Mouse (Mus musculus) small intestine, adult 2 months (tissue): ENCODE measurements around the gene Use1.

Source experiments
- CTCF ChIP-seq: fragments of 200-500 bp; IDR thresholded peaks from 2 replicates; pipeline ENCODE4 v1.5.1; 2012; ENCODE audit warnings: low read depth, mild to moderate bottlenecking, control low read depth, inconsistent platforms, low read length, moderate library complexity, mixed read lengths; ENCODE audit not compliant: insufficient replicate concordance, insufficient read length; ENCODE audit errors: extremely low read depth
- POLR2A ChIP-seq: fragments of 200-500 bp; IDR thresholded peaks from 2 replicates; pipeline ENCODE4 v1.6.1; 2012; ENCODE audit warnings: low read depth, mild to moderate bottlenecking, control low read depth, inconsistent platforms, low read length, moderate library complexity

DNA sequence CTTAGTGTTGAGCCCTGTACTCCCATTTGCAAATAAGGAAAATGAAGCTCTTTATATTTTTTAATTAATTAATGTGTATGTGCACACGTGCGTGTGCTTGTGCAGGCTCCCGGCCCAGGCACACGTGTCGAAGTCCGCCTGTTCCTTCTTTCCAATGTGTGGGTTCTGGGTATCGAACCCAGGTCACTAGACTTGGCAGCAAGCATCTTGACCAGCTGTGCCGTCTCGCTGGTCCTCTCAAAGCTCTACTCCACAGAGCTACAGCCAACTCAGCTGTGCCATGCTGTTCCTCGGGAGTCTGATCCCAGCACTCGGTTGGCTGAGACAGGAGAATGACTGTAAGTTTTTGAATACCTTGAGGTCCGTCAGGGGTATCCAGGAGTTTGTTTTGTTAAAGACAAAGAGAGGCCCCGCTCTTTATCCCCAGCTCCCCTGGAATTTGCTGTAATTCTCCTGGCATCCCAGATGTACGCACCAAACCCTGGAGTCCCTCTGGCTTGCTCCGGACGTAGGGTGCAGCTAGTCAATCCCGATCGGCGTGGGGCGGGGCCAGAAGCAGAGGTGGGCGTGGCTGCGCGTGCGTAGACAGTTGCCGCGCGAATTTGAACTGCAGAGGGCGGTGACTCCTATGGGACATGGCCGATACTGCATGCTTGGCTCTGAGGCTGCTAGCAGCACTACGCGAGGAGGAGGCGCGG lies 38.9 kb downstream of the Use1 start, which contains the start of gene Ankle1:
- TF ChIP-seq CTCF (peak; percentile 46; the same call in 1 of the 2 replicates), POLR2A (peak; percentile 70; the same call in 1 of the 2 replicates)
